Mouse (Mus musculus): ENCODE results near the gene Tfap2c. TPM values are rescaled to one million over a fixed set of nuclear protein-coding genes. Genes with fewer than 3 reads are reported as not detected.

Gene Tfap2c
- polyA plus RNA-seq, 1 experiment from 2014 or later, result 5.9 TPM

DNA sequence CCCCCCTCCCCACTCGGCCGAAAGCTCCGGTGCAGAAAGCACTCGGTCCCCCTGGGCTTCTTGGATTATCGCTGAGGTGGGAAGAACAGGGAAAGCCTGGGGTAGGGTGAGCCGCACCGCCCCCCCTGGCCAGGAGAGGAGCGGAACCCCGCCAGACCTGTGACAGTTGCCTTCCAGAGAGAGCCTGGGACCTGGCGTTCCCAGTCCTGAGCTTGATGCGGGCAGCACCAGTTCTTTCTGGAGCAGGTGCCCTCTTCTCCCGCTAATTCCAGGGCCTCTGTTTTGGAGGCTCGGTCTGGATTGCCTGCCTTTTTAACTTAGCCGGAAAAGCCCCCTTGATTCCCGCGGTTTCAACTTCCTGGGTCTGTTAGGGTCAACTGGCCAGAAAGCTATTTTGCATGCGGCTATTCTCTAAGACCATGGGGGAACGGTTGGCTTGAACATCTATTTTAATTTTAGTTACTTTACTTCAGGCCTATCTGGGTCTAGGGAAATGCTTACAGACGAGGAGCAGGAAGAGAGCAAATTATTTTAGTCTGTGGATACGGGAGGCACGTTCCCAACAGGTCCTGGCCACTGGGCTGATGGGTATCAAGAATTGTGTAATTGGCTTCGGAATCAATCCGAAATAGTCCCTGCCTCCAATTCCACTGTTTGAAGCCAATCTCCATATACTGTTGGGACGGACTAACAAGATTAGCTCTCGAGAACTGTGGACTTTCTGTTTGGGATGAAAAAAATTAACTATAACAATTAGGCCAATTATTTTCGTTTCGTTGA lies 1.4 kb upstream of the Tfap2c start:
- peak; percentile 65 for DNase-seq (ENCODE audit: low spot score)

GRCm38 (mm10) chr2:172548672-172549255 lies 629 bp upstream of the Tfap2c start:
- H3K27me3 ChIP-seq (ENCODE audit: control insufficient read depth, insufficient read depth, low read length), result peaks cover 65% of the 10 kb centered on the region
- no peak overlapping the region for H3K27ac ChIP-seq (replicated peaks; ENCODE audit: low read depth, low read length)
- peak; percentile 56 for DNase-seq (ENCODE audit: low spot score)
- H3K9ac ChIP-seq (ENCODE audit: low read length), result no peak overlapping the region
- H3K4me3 ChIP-seq (ENCODE audit: low read depth, low read length), result peak overlapping the region; percentile 41
- WGBS, result under 1% methylated on average over 27 of the region's 27 CpGs
- H3K4me2 ChIP-seq (ENCODE audit: low read depth, severe bottlenecking), result peak overlapping the region; percentile 89
- no peak for ATAC-seq (ENCODE audit: insufficient number of reproducible peaks, low FRiP score, low TSS enrichment, low read depth)
- no peaks in the 10 kb centered on the region for H3K9me3 ChIP-seq (ENCODE audit: control insufficient read depth, low read length)
- no peaks in the 10 kb centered on the region for H3K36me3 ChIP-seq (ENCODE audit: control insufficient read depth, insufficient read depth, low read length)
- H3K4me1 ChIP-seq (ENCODE audit: control insufficient read depth, insufficient read depth, low read length), result peaks cover 29% of the 10 kb centered on the region

More for the DNA sequence above, 1.4 kb upstream of the Tfap2c start:
- Histone ChIP-seq H3K4me3 (ENCODE audit: low read depth, low read length) (peak overlapping the region; percentile 14; the same call in 1 of the 2 replicates), H3K36me3 (ENCODE audit: control insufficient read depth, insufficient read depth, low read length) (no peaks in the 10 kb centered on the region), H3K9ac (ENCODE audit: low read length) (no peak overlapping the region), H3K27ac (replicated peaks; ENCODE audit: low read depth, low read length) (no peak overlapping the region), H3K9me3 (ENCODE audit: control insufficient read depth, low read length) (no peaks in the 10 kb centered on the region), H3K4me1 (ENCODE audit: control insufficient read depth, insufficient read depth, low read length) (peaks cover 29% of the 10 kb centered on the region), H3K4me2 (ENCODE audit: low read depth, severe bottlenecking) (peak overlapping the region; percentile 32), H3K27me3 (ENCODE audit: control insufficient read depth, insufficient read depth, low read length) (peaks cover 60% of the 10 kb centered on the region)
- WGBS, result 3% methylated on average over 25 of the region's 27 CpGs
- ATAC-seq (ENCODE audit: insufficient number of reproducible peaks, low FRiP score, low TSS enrichment, low read depth), result no peak

- Histone ChIP-seq H3K9ac (ENCODE audit: low read length) (peak overlapping the region; percentile 57), H3K4me3 (ENCODE audit: low read depth, low read length) (peak overlapping the region; percentile 41), H3K27ac (replicated peaks; ENCODE audit: low read depth, low read length) (no peak overlapping the region), H3K36me3 (ENCODE audit: control insufficient read depth, insufficient read depth, low read length) (no peaks in the 10 kb centered on the region), H3K9me3 (ENCODE audit: control insufficient read depth, low read length) (no peaks in the 10 kb centered on the region), H3K27me3 (ENCODE audit: control insufficient read depth, insufficient read depth, low read length) (peaks cover 58% of the 10 kb centered on the region), H3K4me1 (ENCODE audit: control insufficient read depth, insufficient read depth, low read length) (peaks cover 34% of the 10 kb centered on the region), H3K4me2 (ENCODE audit: low read depth, severe bottlenecking) (peak overlapping the region; percentile 89)
- 0 out of 2 replicates have a peak, but pooled peaks have one; percentile 31 for ATAC-seq (ENCODE audit: insufficient number of reproducible peaks, low FRiP score, low TSS enrichment, low read depth)
- WGBS, result under 1% methylated on average over 62 of the region's 62 CpGs
- DNase-seq (ENCODE audit: low spot score), result peak; percentile 95
Measured at GRCm38 (mm10) chr2:172550364-172551080, 1.1 kb downstream of the Tfap2c start.

- DNase-seq (ENCODE audit: low spot score) (peak; percentile 73), ATAC-seq (ENCODE audit: insufficient number of reproducible peaks, low FRiP score, low TSS enrichment, low read depth) (no peak)
- H3K4me1 ChIP-seq (ENCODE audit: control insufficient read depth, insufficient read depth, low read length), result peaks cover 34% of the 10 kb centered on the region
- H3K9ac ChIP-seq (ENCODE audit: low read length), result peak overlapping the region; percentile 57
- no peaks in the 10 kb centered on the region for H3K36me3 ChIP-seq (ENCODE audit: control insufficient read depth, insufficient read depth, low read length)
- peak overlapping the region; percentile 89 for H3K4me2 ChIP-seq (ENCODE audit: low read depth, severe bottlenecking)
- under 1% methylated on average over 57 of the region's 57 CpGs for WGBS
- H3K9me3 ChIP-seq (ENCODE audit: control insufficient read depth, low read length), result no peaks in the 10 kb centered on the region
- no peak overlapping the region for H3K27ac ChIP-seq (replicated peaks; ENCODE audit: low read depth, low read length)
- H3K27me3 ChIP-seq (ENCODE audit: control insufficient read depth, insufficient read depth, low read length), result peaks cover 51% of the 10 kb centered on the region
- H3K4me3 ChIP-seq (ENCODE audit: low read depth, low read length), result peak overlapping the region; percentile 41
Measured at GRCm38 (mm10) chr2:172551081-172551720, 1.8 kb downstream of the Tfap2c start.

DNA sequence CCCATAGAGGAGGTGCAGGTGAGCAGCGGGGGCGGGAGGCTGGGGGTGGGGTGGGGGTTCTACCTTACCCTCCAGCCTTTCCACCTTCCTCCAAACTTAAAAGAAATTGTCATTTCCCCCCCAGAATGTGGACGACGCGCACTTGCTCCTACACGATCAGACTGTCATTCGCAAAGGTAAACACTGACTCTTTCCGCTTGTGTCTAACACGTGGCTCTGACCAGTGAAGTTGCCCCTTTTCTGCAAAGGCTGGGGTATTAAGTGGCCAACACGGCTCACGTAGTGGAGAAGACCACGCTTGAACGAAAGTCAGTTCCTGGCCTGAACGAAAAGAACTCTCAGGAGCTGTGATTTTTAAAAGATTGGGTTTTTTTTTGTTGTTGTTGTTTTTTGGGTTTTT lies 2.5 kb downstream of the Tfap2c start:
- ATAC-seq (ENCODE audit: insufficient number of reproducible peaks, low FRiP score, low TSS enrichment, low read depth), result no peak
- Histone ChIP-seq H3K27ac (replicated peaks; ENCODE audit: low read depth, low read length) (no peak overlapping the region), H3K36me3 (ENCODE audit: control insufficient read depth, insufficient read depth, low read length) (no peaks in the 10 kb centered on the region), H3K4me3 (ENCODE audit: low read depth, low read length) (peak overlapping the region; percentile 41), H3K27me3 (ENCODE audit: control insufficient read depth, insufficient read depth, low read length) (peaks cover 44% of the 10 kb centered on the region), H3K4me1 (ENCODE audit: control insufficient read depth, insufficient read depth, low read length) (peaks cover 34% of the 10 kb centered on the region), H3K4me2 (ENCODE audit: low read depth, severe bottlenecking) (peak overlapping the region; percentile 89), H3K9ac (ENCODE audit: low read length) (no peak overlapping the region), H3K9me3 (ENCODE audit: control insufficient read depth, low read length) (no peaks in the 10 kb centered on the region)
- WGBS, result 3% methylated on average over 14 of the region's 14 CpGs
- DNase-seq (ENCODE audit: low spot score), result no peak

DNA sequence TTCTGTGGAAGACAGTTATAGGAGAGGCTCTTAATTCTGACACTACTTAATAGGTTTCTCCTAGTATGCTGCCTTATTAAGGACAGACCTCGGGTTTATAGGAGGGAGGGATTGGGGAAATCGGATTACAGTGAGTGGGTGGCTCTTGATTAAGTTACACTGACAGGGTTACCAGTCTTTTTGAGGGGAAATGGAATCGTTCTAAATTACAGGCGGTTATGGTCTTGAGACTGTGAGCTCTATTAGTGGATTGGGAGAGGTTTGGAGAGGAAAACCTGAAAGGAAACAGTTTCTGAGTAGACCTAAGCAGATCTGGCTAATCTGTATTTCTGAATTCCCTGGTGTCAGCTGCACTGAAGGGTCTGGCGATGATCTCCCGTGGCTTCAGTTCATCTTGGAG lies 3.3 kb downstream of the Tfap2c start:
- WGBS, result 4% methylated on average over 6 of the region's 6 CpGs
- Histone ChIP-seq H3K27ac (replicated peaks; ENCODE audit: low read depth, low read length) (no peak overlapping the region), H3K4me1 (ENCODE audit: control insufficient read depth, insufficient read depth, low read length) (peaks cover 28% of the 10 kb centered on the region), H3K9me3 (ENCODE audit: control insufficient read depth, low read length) (no peaks in the 10 kb centered on the region), H3K27me3 (ENCODE audit: control insufficient read depth, insufficient read depth, low read length) (peaks cover 36% of the 10 kb centered on the region), H3K4me2 (ENCODE audit: low read depth, severe bottlenecking) (no peak overlapping the region), H3K36me3 (ENCODE audit: control insufficient read depth, insufficient read depth, low read length) (no peaks in the 10 kb centered on the region), H3K4me3 (ENCODE audit: low read depth, low read length) (no peak overlapping the region), H3K9ac (ENCODE audit: low read length) (no peak overlapping the region)
- no peak for ATAC-seq (ENCODE audit: insufficient number of reproducible peaks, low FRiP score, low TSS enrichment, low read depth)
- DNase-seq (ENCODE audit: low spot score), result no peak

- Histone ChIP-seq H3K4me2 (ENCODE audit: low read depth, severe bottlenecking) (no peak overlapping the region), H3K27ac (replicated peaks; ENCODE audit: low read depth, low read length) (no peak overlapping the region), H3K9ac (ENCODE audit: low read length) (no peak overlapping the region), H3K4me3 (ENCODE audit: low read depth, low read length) (no peak overlapping the region), H3K36me3 (ENCODE audit: control insufficient read depth, insufficient read depth, low read length) (no peaks in the 10 kb centered on the region), H3K9me3 (ENCODE audit: control insufficient read depth, low read length) (no peaks in the 10 kb centered on the region), H3K4me1 (ENCODE audit: control insufficient read depth, insufficient read depth, low read length) (peaks cover 29% of the 10 kb centered on the region), H3K27me3 (ENCODE audit: control insufficient read depth, insufficient read depth, low read length) (peaks cover 21% of the 10 kb centered on the region)
- DNase-seq (ENCODE audit: low spot score) (no peak), ATAC-seq (ENCODE audit: insufficient number of reproducible peaks, low FRiP score, low TSS enrichment, low read depth) (no peak)
- 75% methylated on average over 9 of the region's 9 CpGs for WGBS
Measured at GRCm38 (mm10) chr2:172554211-172554610, 4.8 kb downstream of the Tfap2c start.

Data from limb, embryonic 11.5 days (tissue).